Mouse (Mus musculus) brain, embryonic 14.5 days (tissue): ENCODE results near the gene Fkbp10.

Source experiments
- CTCF ChIP-seq: fragments of 200-500 bp; IDR thresholded peaks from 2 replicates; pipeline ENCODE4 v1.5.1; 2012; ENCODE audit warnings: inconsistent platforms, mild to moderate bottlenecking, moderate library complexity, borderline replicate concordance; ENCODE audit not compliant: insufficient read depth, insufficient read length; ENCODE audit errors: extremely low read depth
- POLR2A ChIP-seq: fragments of 200-500 bp; IDR thresholded peaks from 2 replicates; pipeline ENCODE4 v1.6.1; 2012; ENCODE audit warnings: mild to moderate bottlenecking, inconsistent platforms, borderline replicate concordance; ENCODE audit not compliant: poor library complexity, insufficient read depth, insufficient read length, severe bottlenecking; ENCODE audit errors: extremely low read depth

DNA sequence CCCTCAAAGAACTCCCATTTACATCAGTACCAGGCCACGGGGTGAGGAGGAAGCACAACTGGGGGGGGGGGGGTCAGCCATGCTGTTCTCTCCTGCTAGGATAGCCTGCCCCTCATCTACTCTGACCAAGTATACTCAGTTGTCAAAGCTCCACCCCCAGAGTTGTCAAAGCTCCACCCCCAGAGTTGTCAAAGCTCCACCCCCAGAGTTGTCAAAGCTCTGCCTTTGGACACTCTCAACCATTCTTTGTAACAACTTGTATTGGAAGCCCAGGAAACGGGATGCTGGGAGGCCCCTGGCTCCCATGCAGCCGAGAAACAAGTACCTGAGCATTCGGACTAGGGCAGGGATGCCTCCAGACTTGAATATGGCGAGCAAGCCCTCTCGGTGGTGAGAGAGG lies 32.8 kb upstream of the Fkbp10 start:
- TF ChIP-seq CTCF (no peak), POLR2A (no peak)
